Mouse (Mus musculus) testis, adult 2 months (tissue): ENCODE measurements around the gene Cdyl2.

Experiments
- CTCF ChIP-seq: fragments of 200-500 bp; IDR thresholded peaks from 2 replicates; pipeline ENCODE4 v1.5.1; 2012; ENCODE audit warnings: low read depth, mild to moderate bottlenecking, inconsistent platforms, low read length, moderate library complexity; ENCODE audit not compliant: control insufficient read depth, insufficient read depth, insufficient replicate concordance
- POLR2A ChIP-seq: fragments of 200-500 bp; IDR thresholded peaks from 2 replicates; pipeline ENCODE4 v1.6.1; 2012; ENCODE audit warnings: low read depth, mild to moderate bottlenecking, inconsistent platforms, low read length, moderate library complexity; ENCODE audit not compliant: control insufficient read depth

DNA sequence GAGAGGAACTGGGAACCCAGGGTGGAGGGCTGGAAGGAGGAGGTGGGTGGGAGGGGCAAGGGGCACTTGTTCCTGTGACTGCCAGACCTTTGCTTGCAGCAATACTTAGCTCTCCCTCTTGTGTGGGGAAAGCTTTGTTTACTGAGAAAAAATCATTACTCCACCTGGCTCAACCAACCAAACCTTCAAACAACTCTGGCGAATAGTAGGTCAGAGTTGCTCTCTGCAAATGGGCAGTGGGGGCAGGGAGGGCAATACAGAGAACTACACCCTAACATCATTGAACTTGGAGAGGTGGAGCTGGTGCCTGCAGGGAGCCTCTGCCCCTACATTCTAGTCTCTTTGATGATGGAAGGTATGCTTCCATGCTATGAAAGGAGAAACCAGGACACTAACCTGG lies 192.7 kb downstream of the Cdyl2 start:
- TF ChIP-seq POLR2A (no peak), CTCF (no peak)
